Comparison of ENCODE assay signal across 9 mouse cellular contexts in genomic region chr6:52796691-52797090, GRCm38 (mm10).
DNase-seq lines count a peak whose midpoint lies in the region; ATAC-seq lines count a peak whose summit lies in the region.
"Had no signal": no experiment of that assay in that cellular context is flagged by ENCODE, and none has a peak within 500 bp of the region (broad histone marks: within the 10 kb centered on the region; RNA-seq: fewer than 3 reads in every experiment).

No protein-coding gene starts in this region.

- H3K4me2 ChIP-seq in forebrain, embryonic 14.5 days (ENCODE audit: low read length): no peak overlapping the region
- no peak overlapping the region for H3K4me2 ChIP-seq in forebrain, embryonic 12.5 days
- no peak overlapping the region for H3K4me2 ChIP-seq in neural tube, embryonic 13.5 days

- no peak overlapping the region for H3K4me3 ChIP-seq in forebrain, embryonic 14.5 days (ENCODE audit: low read depth, low read length)
- H3K4me3 ChIP-seq in forebrain, embryonic 12.5 days (replicated peaks): no peak overlapping the region
- no peak overlapping the region for H3K4me3 ChIP-seq in neural tube, embryonic 13.5 days

- H3K36me3 ChIP-seq in forebrain, embryonic 14.5 days (ENCODE audit: control insufficient read depth, insufficient read depth, low read length): no peaks in the 10 kb centered on the region
- H3K36me3 ChIP-seq in forebrain, embryonic 12.5 days (replicated peaks): no peaks in the 10 kb centered on the region
- H3K36me3 ChIP-seq in neural tube, embryonic 13.5 days: 0 out of 2 replicates have a peak, but pooled peaks cover 4% of the 10 kb centered on the region

- WGBS in forebrain, embryonic 14.5 days: 38% methylated on average over 1 of the region's 1 CpGs
- WGBS in forebrain, embryonic 12.5 days: 64% methylated on average over 1 of the region's 1 CpGs
- 83% methylated on average over 1 of the region's 1 CpGs for WGBS in neural tube, embryonic 13.5 days

- no peak overlapping the region for H3K27ac ChIP-seq in forebrain, embryonic 14.5 days (ENCODE audit: low read depth, low read length)
- no peak overlapping the region for H3K27ac ChIP-seq in forebrain, embryonic 12.5 days
- 0 out of 2 replicates have a peak overlapping the region, but pooled peaks have one; percentile 46 for H3K27ac ChIP-seq in neural tube, embryonic 13.5 days (replicated peaks)

- H3K4me1 ChIP-seq in forebrain, embryonic 14.5 days (ENCODE audit: control insufficient read depth, insufficient read depth, low read length): peaks cover 32% of the 10 kb centered on the region
- H3K4me1 ChIP-seq in forebrain, embryonic 12.5 days: peaks cover 22% of the 10 kb centered on the region
- H3K4me1 ChIP-seq in neural tube, embryonic 13.5 days (replicated peaks): peaks cover 43% of the 10 kb centered on the region

- DNase-seq in forebrain, embryonic 14.5 days (ENCODE audit: low spot score): peak; percentile 67
- DNase-seq in neural tube, embryonic 10.5 days (ENCODE audit: extremely low spot score, low spot score): no peak
- DNase-seq in heart, adult 9 months (ENCODE audit: low spot score in 2 of 2): peak; percentile 18 to 21
- DNase-seq in urinary bladder, postnatal 25 days (ENCODE audit: low spot score): no peak
- DNase-seq in adrenal gland, postnatal 4 days (ENCODE audit: low spot score in 2 of 2): no peak
- DNase-seq: layer of hippocampus, adult 9-11 months had no signal

- no peaks in the 10 kb centered on the region for H3K27me3 ChIP-seq in forebrain, embryonic 14.5 days (replicated peaks; ENCODE audit: control insufficient read depth, insufficient read depth, low read length)
- no peaks in the 10 kb centered on the region for H3K27me3 ChIP-seq in forebrain, embryonic 12.5 days
- H3K27me3 ChIP-seq in neural tube, embryonic 13.5 days: no peaks in the 10 kb centered on the region

- H3K9ac ChIP-seq in forebrain, embryonic 14.5 days (ENCODE audit: low read length): no peak overlapping the region
- no peak overlapping the region for H3K9ac ChIP-seq in forebrain, embryonic 12.5 days
- H3K9ac ChIP-seq in neural tube, embryonic 13.5 days: no peak overlapping the region

- ATAC-seq in forebrain, embryonic 14.5 days: peak; percentile 57; the same call in 1 of the 2 replicates
- ATAC-seq in forebrain, embryonic 12.5 days (ENCODE audit: low FRiP score): no peak
- no peak; the same call in 1 of the 2 replicates for ATAC-seq in neural tube, embryonic 13.5 days (ENCODE audit: low read depth)
- no peak for ATAC-seq in activated CD4-positive, CD25-positive, alpha-beta regulatory T cell, adult 4 months

- H3K9me3 ChIP-seq in forebrain, embryonic 14.5 days (replicated peaks; ENCODE audit: control insufficient read depth, low read length): no peaks in the 10 kb centered on the region
- H3K9me3 ChIP-seq in forebrain, embryonic 12.5 days: no peaks in the 10 kb centered on the region
- no peaks in the 10 kb centered on the region for H3K9me3 ChIP-seq in neural tube, embryonic 13.5 days

Comparison
In these comparisons a context has a peak if more than half of its experiments do, and no peak if none do; other contexts are left out.
1. DNase-seq: peak in forebrain, embryonic 14.5 days (single experiment) and heart, adult 9 months (2 of 2); none in neural tube, embryonic 10.5 days (single experiment), urinary bladder, postnatal 25 days (single experiment) and adrenal gland, postnatal 4 days (0 of 2).